Mouse (Mus musculus) liver, embryonic 15.5 days (tissue): ENCODE data around the gene Ubap2l. TPM values are rescaled to one million over a fixed set of nuclear protein-coding genes. Genes with fewer than 3 reads are reported as not detected.

Experiments
- ATAC-seq: fragments of 200-750 bp; cut with Nextera tagmentation; 2 replicates; pipeline ENCODE4 v1.8.0; 2017; ENCODE audit warnings: moderate number of reproducible peaks, mild to moderate bottlenecking, moderate library complexity; ENCODE audit not compliant: insufficient read depth
- H3K27ac ChIP-seq: fragments of 300-500 bp; sonication (generic); replicated peaks from 2 replicates; pipeline ENCODE4 v1.5.1; 2015; ENCODE audit warnings: mild to moderate bottlenecking, inconsistent platforms
- H3K27me3 ChIP-seq: fragments of 300-500 bp; sonication (generic); 2 replicates; pipeline ENCODE4 v1.6.1; 2015; ENCODE audit warnings: mild to moderate bottlenecking, inconsistent platforms
- H3K36me3 ChIP-seq: fragments of 300-500 bp; sonication (generic); replicated peaks from 2 replicates; pipeline ENCODE4 v1.6.1; 2015; ENCODE audit warnings: moderate library complexity, mild to moderate bottlenecking, inconsistent platforms
- H3K4me1 ChIP-seq: fragments of 300-500 bp; sonication (generic); replicated peaks from 2 replicates; pipeline ENCODE4 v1.6.1; 2015; ENCODE audit warnings: inconsistent platforms
- H3K4me2 ChIP-seq: fragments of 300-500 bp; sonication (generic); 2 replicates; pipeline ENCODE4 v1.6.1; 2015; ENCODE audit warnings: moderate library complexity, mild to moderate bottlenecking, inconsistent platforms
- H3K4me3 ChIP-seq: fragments of 300-500 bp; sonication (generic); replicated peaks from 2 replicates; pipeline ENCODE4 v1.5.1; 2015; ENCODE audit warnings: mild to moderate bottlenecking, inconsistent platforms
- H3K9ac ChIP-seq: fragments of 300-500 bp; sonication (generic); 2 replicates; pipeline ENCODE4 v1.6.1; 2015; ENCODE audit warnings: moderate library complexity, mild to moderate bottlenecking, inconsistent platforms
- H3K9me3 ChIP-seq: fragments of 300-500 bp; sonication (generic); replicated peaks from 2 replicates; pipeline ENCODE4 v1.6.1; 2016; ENCODE audit warnings: inconsistent platforms
- WGBS: fragments of 180-500 bp; shearing (Covaris S2); methylation state at CpG from one replicate; pipeline ENCODE4 v1.1.7; 2015; ENCODE audit warnings: mixed read lengths; ENCODE audit not compliant: insufficient replicate concordance; 5-methylcytosine and 5-hydroxymethylcytosine counted together
- polyA plus RNA-seq: library from polyadenylated mRNA; unstranded; fragments of >200 nt; fragmentation: Nextera tagmentation; extraction: Ambion mirVana; gene quantifications from 2 replicates; pipeline ENCODE4 v1.2.1, GENCODE M21; 2015

Ubap2l gene
- 54.0 and 61.5 TPM in 2 replicates for polyA plus RNA-seq

DNA sequence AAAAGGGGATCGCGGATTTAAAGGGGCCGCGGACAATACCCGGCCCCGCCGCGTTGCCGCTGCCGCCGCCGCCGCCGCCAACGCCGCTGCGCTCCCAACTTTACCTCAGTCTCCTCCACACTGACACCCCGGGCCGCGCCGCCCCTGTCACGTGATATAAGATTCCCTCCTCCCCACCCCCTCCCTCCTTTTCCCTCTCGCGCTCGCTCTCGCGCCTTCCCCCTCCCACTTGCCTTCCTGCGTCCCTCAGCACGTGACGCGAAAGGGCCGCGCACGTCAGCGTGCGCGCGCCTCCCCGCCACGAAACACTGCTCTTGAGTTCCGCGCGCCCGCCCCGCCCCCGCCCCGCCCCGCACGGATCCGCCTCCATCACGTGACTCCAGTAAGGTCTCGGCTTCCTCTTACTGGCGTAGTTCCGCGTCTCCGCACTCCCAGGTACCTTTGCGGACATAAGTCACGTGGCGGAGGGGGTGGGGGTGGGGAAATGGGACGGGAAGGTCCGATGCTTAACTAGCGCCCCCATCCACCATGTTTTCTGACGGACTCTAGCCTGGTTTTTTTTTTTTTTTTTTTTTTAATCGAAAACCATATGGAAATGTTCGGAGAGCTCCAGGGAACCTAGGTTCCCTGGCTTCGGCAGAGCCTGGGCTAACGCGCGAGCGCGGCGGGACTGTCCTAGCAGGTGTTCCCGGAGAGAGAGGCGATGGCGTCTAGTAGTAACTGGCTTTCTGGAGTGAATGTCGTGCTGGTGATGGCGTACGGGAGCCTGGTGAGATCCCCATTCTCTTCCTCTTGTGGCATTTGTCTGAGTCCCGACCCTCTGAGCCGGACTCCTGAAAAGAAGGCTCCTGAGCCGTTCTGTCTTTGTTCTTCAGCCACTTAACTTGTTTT, at the start of gene Ubap2l:
Ubap2l (minus strand) TSS at position 278 of the 891 bp plus-strand sequence.
- Histone ChIP-seq H3K4me3 (peak within 1 kb of the TSS; percentile 73), H3K4me1 (peaks cover 29% of the 10 kb centered on the region), H3K36me3 (peaks cover 30% of the 10 kb centered on the region), H3K27me3 (no peaks in the 10 kb centered on the region), H3K9me3 (no peaks in the 10 kb centered on the region), H3K27ac (peak within 1 kb of the TSS; percentile 90), H3K4me2 (peak within 1 kb of the TSS; percentile 87), H3K9ac (peak within 1 kb of the TSS; percentile 97)
- ATAC-seq: peak; percentile 87
- WGBS: under 1% methylated on average over 80 of the region's 81 CpGs

DNA sequence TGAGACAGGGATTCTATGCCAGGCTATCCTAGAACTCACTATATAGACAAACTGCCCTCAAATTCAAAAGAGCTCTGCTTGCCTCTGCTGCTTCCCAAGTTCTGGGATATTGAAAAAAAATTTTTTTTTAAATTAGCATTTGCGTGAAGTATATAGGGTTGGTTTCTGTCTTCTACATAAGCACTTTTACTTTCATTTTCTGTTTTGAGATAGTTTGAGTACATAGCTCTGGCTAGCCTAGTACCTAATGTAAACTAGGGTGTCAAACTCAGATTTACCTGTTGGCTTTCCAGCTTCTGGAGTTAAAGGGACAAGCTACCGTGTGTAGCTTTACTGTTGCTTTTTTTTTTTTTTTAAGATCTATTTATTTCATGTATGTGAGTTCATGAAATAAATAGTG, 49.2 kb upstream of the Ubap2l start:
- Histone ChIP-seq H3K27ac (no peak overlapping the region), H3K27me3 (no peaks in the 10 kb centered on the region), H3K4me1 (no peaks in the 10 kb centered on the region), H3K36me3 (peaks cover 33% of the 10 kb centered on the region), H3K9ac (no peak overlapping the region), H3K4me3 (no peak overlapping the region), H3K9me3 (no peaks in the 10 kb centered on the region), H3K4me2 (no peak overlapping the region)
- WGBS: 81% methylated on average over 2 of the region's 2 CpGs
- ATAC-seq: no peak

- H3K4me3 ChIP-seq: no peak overlapping the region
- no peak overlapping the region for H3K9ac ChIP-seq
- H3K4me2 ChIP-seq: no peak overlapping the region
- H3K36me3 ChIP-seq: peaks cover 37% of the 10 kb centered on the region
- H3K27me3 ChIP-seq: no peaks in the 10 kb centered on the region
- H3K9me3 ChIP-seq: no peaks in the 10 kb centered on the region
- H3K4me1 ChIP-seq: no peaks in the 10 kb centered on the region
- no peak overlapping the region for H3K27ac ChIP-seq
- no peak for ATAC-seq
- 74% methylated on average over 3 of the region's 3 CpGs for WGBS
Measured at GRCm38 (mm10) chr3:90101010-90101409, 48.6 kb upstream of the Ubap2l start.

- ATAC-seq: no peak
- Histone ChIP-seq H3K4me1 (0 out of 2 replicates have a peak, but pooled peaks cover 6% of the 10 kb centered on the region), H3K36me3 (peaks cover 66% of the 10 kb centered on the region), H3K9me3 (no peaks in the 10 kb centered on the region), H3K27me3 (no peaks in the 10 kb centered on the region), H3K9ac (no peak overlapping the region), H3K4me2 (no peak overlapping the region), H3K27ac (no peak overlapping the region), H3K4me3 (no peak overlapping the region)
- 78% methylated on average over 5 of the region's 5 CpGs for WGBS
Measured at GRCm38 (mm10) chr3:90097928-90098327, 45.5 kb upstream of the Ubap2l start.

DNA sequence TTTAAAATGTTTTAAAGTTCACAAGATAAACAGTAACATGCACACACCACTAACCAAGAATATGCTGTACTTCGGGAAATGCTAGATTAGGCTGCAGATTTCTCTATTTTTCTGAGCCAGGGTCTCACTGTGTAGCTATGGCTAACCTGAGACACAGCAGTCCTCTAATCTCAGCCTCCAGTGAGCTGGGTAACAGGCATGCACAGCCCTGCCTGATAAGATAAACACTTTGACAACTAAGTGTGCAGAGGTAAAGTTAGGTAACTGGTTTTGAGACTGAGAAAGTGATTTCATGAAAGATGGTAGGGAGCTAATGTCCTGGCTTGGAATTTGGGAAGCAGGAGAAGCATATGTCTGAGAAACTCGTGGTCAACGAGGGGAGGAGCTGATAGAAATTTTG, 42.0 kb upstream of the Ubap2l start:
- no peak overlapping the region for H3K27ac ChIP-seq

GRCm38 (mm10) chr3:90090892-90091291, 38.5 kb upstream of the Ubap2l start:
- no peak for ATAC-seq
- H3K4me3 ChIP-seq: no peak overlapping the region
- H3K9ac ChIP-seq: no peak overlapping the region
- peaks cover 12% of the 10 kb centered on the region for H3K4me1 ChIP-seq
- no peak overlapping the region for H3K27ac ChIP-seq
- peaks cover 98% of the 10 kb centered on the region for H3K36me3 ChIP-seq
- no peaks in the 10 kb centered on the region for H3K9me3 ChIP-seq
- no peaks in the 10 kb centered on the region for H3K27me3 ChIP-seq
- 64% methylated on average over 6 of the region's 6 CpGs for WGBS
- H3K4me2 ChIP-seq: no peak overlapping the region

More for the DNA sequence above, 42.0 kb upstream of the Ubap2l start:
- ATAC-seq: no peak
- Histone ChIP-seq H3K9ac (no peak overlapping the region), H3K36me3 (peaks cover 90% of the 10 kb centered on the region), H3K4me2 (no peak overlapping the region), H3K4me3 (no peak overlapping the region), H3K9me3 (no peaks in the 10 kb centered on the region), H3K27me3 (no peaks in the 10 kb centered on the region), H3K4me1 (peaks cover 6% of the 10 kb centered on the region; the same call in 1 of the 2 replicates)
- WGBS: 61% methylated on average over 3 of the region's 3 CpGs

- Histone ChIP-seq H3K27ac (no peak overlapping the region), H3K27me3 (no peaks in the 10 kb centered on the region), H3K4me1 (peaks cover 34% of the 10 kb centered on the region), H3K4me3 (no peak overlapping the region), H3K36me3 (peaks cover 78% of the 10 kb centered on the region), H3K9me3 (no peaks in the 10 kb centered on the region), H3K4me2 (no peak overlapping the region), H3K9ac (no peak overlapping the region)
- ATAC-seq: no peak
- 60% methylated on average over 2 of the region's 2 CpGs for WGBS
Measured at GRCm38 (mm10) chr3:90088617-90089016, 36.2 kb upstream of the Ubap2l start.

DNA sequence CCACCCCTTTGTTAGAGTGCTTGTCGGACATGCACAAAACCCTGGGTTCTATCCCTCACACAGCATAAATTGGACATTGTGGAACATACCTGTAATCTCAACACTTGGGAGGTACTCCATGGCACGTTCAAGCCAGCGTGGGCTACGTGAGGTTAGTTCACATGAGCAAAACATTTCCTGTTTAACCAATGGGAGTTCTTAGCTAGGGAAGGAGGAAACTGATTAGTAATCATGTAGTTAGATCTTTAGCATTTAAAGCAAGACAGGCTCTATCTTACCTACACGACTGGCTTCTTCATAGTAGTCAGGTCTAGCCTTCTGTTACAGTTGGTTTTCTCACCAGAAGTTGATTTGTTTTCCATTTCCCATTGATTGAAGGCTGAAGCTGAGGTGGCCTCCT, 33.6 kb upstream of the Ubap2l start:
- H3K4me1 ChIP-seq: peaks cover 55% of the 10 kb centered on the region
- no peak for ATAC-seq
- H3K36me3 ChIP-seq: peaks cover 54% of the 10 kb centered on the region
- no peak overlapping the region for H3K4me2 ChIP-seq
- H3K9me3 ChIP-seq: no peaks in the 10 kb centered on the region
- no peak overlapping the region for H3K9ac ChIP-seq
- 35% methylated on average over 5 of the region's 5 CpGs for WGBS
- no peak overlapping the region; the same call in 1 of the 2 replicates for H3K27ac ChIP-seq
- no peaks in the 10 kb centered on the region for H3K27me3 ChIP-seq
- H3K4me3 ChIP-seq: no peak overlapping the region

DNA sequence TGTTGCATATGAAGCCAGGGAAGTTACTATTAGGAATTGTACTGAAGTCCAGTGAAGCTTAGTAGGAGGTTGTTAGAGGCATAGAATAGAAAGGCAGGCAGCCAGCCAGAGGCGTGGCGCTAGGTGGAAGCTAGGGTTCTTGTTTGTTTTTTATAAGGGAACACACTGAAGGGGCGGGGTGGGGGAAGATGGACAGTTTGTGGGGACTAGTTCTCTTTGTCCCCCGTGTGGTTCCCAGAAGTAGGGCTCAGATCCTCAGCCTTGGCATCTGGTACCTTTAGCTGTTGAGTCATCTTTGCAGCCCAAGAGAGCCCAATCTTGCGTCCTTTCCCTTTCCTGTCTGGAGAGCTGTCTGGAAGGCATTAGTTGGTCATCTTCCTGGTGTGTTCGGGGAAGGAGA, 32.9 kb upstream of the Ubap2l start:
- H3K27ac ChIP-seq: no peak overlapping the region; the same call in 1 of the 2 replicates
- H3K4me2 ChIP-seq: 0 out of 2 replicates have a peak overlapping the region, but pooled peaks have one; percentile 16
- 52% methylated on average over 6 of the region's 6 CpGs for WGBS
- H3K27me3 ChIP-seq: no peaks in the 10 kb centered on the region
- peaks cover 62% of the 10 kb centered on the region for H3K4me1 ChIP-seq
- H3K9me3 ChIP-seq: no peaks in the 10 kb centered on the region
- no peak overlapping the region for H3K4me3 ChIP-seq
- peaks cover 46% of the 10 kb centered on the region for H3K36me3 ChIP-seq
- no peak overlapping the region for H3K9ac ChIP-seq
- no peak for ATAC-seq

GRCm38 (mm10) chr3:90084790-90085189, 32.4 kb upstream of the Ubap2l start:
- no peaks in the 10 kb centered on the region for H3K9me3 ChIP-seq
- peaks cover 64% of the 10 kb centered on the region for H3K4me1 ChIP-seq
- no peaks in the 10 kb centered on the region for H3K27me3 ChIP-seq
- H3K4me2 ChIP-seq: 0 out of 2 replicates have a peak overlapping the region, but pooled peaks have one; percentile 16
- H3K36me3 ChIP-seq: peaks cover 41% of the 10 kb centered on the region
- no peak overlapping the region; the same call in 1 of the 2 replicates for H3K27ac ChIP-seq
- 58% methylated on average over 4 of the region's 4 CpGs for WGBS
- no peak for ATAC-seq
- no peak overlapping the region for H3K4me3 ChIP-seq
- H3K9ac ChIP-seq: no peak overlapping the region

GRCm38 (mm10) chr3:90083698-90084324, 31.4 kb upstream of the Ubap2l start:
- Histone ChIP-seq H3K9me3 (no peaks in the 10 kb centered on the region), H3K36me3 (peaks cover 31% of the 10 kb centered on the region), H3K27ac (peak overlapping the region; percentile 96), H3K4me2 (peak overlapping the region; percentile 89), H3K27me3 (no peaks in the 10 kb centered on the region), H3K4me3 (no peak overlapping the region), H3K4me1 (peaks cover 69% of the 10 kb centered on the region), H3K9ac (no peak overlapping the region; the same call in 1 of the 2 replicates)
- 34% methylated on average over 3 of the region's 3 CpGs for WGBS
- no peak for ATAC-seq
